Mouse (Mus musculus) 416B (cell line): Measurements from ENCODE around the gene Trim38.
A peak's percentile ranks its signal among the peaks of the same experiment; 100 is the strongest.
"Not testable (repeated sequence)": the region's sequence is repeated elsewhere in the genome, so short reads cannot be mapped to it uniquely, and the experiment has no call there.

Experiments
- DNase-seq: peaks from one replicate; pipeline ENCODE4 v3.0.0; 2011; ENCODE audit warnings: low read depth

The Trim38 gene

DNA sequence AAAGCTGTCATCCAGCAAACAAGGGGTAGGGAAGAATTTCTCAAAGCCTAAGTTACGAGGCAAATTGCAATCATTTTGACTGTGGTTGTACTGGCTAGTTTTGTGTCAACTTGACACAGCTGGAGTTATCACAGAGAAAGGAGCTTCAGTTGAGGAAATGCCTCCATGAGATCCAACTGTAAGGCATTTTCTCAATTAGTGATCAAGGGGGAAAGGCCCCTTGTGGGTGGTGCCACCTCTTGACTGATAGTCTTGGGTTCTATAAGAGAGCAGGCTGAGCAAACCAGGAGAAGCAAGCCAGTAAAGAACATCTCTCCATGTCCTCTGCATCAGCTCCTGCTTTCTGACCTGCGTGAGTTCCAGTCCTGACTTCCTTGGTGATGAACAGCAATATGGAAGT, at the start of gene Trim38:
TSS of gene Trim38 (plus strand) at position 301 of the 400 bp plus-strand sequence.
- DNase-seq, result not testable (repeated sequence)

GRCm38 (mm10) chr13:23724239-23724638, 45.5 kb upstream of the Trim38 start:
- no peak for DNase-seq

- no peak for DNase-seq
These were observed 44.5 kb upstream of the Trim38 start for GRCm38 (mm10) chr13:23725213-23725612.

- DNase-seq, result no peak
These were observed 41.1 kb upstream of the Trim38 start for GRCm38 (mm10) chr13:23728472-23729191.

GRCm38 (mm10) chr13:23729192-23729525, 40.6 kb upstream of the Trim38 start:
- no peak for DNase-seq

DNA sequence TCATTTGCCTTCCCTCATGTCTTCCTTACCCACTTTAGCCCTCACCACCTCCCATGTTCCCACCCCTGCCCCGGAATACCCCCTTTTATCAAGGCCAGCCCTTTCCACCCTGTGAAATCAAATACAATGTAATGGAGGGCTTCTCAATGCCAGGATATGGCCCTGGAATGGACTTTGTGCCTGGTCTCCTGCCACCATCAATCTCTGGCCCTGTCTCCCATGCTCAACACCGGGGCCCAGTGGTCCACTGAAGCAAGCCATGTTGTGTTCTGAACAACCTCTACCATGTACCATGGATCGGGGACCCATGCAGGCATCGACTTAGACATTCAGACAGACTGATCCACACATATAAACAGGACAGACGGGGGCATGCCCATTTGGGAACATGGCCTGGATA, 40.0 kb upstream of the Trim38 start:
- no peak for DNase-seq

- no peak for DNase-seq
These were observed 39.2 kb upstream of the Trim38 start for GRCm38 (mm10) chr13:23730479-23730878.

DNA sequence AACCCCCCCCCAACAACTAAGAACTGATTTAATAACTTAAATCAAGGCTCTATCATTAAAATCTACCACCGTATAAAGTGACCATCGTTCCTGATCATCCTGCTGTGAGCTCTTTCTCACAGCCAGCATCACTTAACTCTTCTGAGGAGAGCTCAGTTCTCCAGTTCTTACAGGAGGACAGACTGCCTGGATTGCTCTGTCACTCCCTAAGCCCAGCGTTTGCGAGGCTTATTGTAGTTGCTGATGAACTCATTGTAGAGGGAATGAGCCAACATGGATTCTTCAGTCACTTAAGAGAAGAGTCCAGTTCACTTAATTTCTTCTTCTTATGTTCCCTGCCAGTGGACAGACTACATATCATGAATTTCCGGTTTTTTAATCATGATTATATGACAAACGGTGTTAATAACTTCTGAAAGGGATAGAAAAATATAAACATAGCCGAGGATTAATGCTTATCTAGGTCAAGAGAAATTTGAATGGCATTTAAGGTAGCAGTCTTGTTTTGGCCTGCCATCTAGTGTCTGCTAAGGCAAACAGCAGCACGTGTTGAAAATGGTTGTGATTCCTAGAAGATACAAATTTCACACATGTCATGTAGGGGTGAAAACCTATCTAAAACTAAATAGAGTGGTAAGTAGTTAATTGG, 37.4 kb upstream of the Trim38 start:
- peak; percentile 81 for DNase-seq

GRCm38 (mm10) chr13:23737091-23737490, 32.6 kb upstream of the Trim38 start:
- DNase-seq, result no peak

DNA sequence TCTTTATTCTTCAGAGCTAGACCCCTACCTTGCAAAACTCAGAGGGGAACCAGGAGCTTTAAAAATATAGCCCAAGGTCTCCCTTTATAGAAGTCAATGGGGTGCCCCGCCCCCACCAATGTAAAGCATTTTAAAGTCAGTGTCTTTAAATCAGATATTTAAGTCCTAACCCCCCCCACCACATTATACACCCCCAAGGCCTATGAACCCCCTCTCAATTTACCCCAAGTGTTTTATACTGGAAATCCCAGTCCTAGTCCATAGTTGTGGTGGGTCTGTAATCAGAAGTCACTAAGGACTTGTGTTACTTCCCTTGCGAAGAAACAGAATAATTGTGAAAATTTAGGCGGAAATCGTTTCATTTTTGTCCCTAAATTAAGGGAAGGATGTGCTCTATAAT, 31.7 kb upstream of the Trim38 start:
- DNase-seq, result peak; percentile 77

DNA sequence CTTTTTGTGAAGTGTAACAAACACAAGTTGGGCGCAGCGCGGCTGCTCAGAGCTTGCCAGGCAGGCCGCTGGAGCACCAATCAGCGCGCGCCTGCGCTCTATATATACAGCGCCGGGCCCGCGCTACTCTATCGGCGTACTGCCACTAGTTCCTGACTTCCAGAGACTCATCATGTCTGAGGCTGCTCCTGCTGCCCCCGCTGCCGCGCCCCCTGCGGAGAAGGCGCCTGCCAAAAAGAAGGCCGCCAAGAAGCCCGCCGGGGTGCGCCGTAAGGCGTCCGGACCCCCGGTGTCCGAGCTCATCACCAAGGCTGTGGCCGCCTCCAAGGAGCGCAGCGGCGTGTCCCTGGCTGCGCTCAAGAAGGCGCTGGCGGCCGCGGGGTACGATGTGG, 31.0 kb upstream of the Trim38 start, which contains the start of gene Hist1h1c:
TSS of gene Hist1h1c (plus strand) at position 132 of the 392 bp plus-strand sequence.
- peak; percentile 98 for DNase-seq

DNA sequence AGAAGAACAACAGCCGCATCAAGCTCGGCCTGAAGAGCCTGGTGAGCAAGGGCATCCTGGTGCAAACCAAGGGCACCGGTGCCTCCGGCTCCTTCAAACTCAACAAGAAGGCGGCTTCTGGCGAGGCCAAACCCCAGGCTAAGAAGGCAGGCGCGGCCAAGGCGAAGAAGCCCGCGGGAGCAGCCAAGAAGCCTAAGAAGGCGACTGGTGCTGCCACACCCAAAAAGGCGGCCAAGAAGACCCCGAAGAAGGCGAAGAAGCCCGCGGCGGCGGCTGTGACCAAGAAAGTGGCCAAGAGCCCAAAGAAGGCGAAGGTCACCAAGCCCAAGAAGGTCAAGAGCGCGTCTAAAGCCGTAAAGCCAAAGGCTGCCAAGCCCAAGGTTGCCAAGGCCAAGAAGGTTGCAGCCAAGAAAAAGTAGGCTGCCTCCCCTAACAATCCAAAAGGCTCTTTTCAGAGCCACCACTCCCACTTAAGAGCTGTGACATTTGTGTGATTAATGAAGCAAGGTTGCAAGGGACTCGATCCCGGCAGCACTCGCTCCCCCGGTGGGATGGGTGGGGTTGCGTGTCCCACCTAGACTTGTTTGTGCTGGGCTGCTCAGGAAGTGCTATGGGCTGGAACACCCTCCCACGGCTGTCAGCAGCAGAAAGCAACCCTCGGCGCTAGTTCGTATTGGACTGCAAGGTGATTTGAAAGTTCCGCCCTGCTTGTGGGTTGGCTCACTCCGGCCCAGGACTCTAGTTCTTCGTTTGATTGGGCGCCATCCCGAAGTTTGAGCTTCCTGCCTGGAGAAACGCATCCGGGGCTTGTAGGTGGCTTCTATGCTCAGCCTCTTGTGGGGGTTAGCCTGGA, 30.4 kb upstream of the Trim38 start:
- peak; percentile 99 for DNase-seq

DNA sequence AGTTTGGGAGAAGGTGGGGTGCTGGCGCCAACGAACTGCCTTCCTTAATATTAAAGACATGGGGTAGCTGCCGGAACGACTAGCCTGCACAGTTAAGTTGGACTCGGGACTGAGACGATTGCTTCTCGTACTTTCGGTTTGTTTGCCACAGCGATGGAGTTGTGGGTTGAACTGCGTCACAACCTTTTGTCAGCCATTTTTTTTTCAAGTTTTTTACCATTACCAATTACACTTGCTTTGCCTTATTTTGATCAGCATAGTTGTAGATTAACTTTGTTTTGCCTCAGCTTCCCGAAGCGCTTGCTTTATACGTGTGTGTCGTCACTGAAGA, 29.8 kb upstream of the Trim38 start:
- no peak for DNase-seq

DNA sequence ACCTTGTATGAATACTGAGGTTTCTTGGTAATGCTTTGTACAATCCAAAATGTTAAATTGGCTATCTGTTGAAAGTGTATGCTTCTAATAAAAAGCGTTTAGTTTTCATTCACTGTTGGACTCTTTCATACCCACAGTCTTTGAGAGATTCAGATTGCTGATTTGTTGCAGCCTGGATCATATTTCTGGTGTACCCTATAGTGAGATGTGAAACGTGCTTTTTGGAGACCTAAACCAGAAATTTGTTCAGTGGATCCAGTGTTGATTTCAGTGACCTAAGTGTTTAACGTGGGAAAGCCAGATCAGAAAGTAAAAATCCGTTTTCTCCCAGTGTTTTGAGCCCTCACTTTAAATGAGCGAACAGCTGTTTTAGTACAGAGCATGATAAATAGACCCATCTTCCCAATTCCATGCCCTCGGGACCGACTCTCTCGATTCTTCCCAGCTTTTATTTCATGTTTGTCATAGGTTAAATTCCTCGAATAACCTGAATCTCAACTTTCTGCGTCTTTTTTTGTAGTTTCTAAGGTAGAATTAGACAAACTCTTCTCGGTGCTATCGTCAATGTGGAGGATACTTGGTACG, 29.4 kb upstream of the Trim38 start:
- DNase-seq, result no peak

DNA sequence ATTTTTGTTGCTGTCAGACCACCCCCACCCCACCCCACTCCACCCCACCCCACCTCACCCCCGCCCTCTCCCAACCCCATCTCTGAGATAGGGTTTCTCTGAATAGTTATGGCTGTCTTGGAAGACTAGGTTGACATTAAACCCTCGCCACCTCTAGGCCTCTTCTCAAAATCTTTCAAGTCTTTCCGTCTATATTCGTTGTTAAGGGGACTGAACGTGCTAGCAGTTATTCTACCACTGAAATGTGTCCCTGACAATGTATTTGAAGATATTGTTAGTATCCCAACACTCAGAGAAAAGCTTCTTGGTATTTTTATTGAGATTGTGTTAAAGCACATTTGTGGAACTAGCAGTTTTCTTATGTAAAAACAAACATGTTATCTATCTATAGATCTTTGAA, 28.8 kb upstream of the Trim38 start:
- DNase-seq, result peak; percentile 71

DNA sequence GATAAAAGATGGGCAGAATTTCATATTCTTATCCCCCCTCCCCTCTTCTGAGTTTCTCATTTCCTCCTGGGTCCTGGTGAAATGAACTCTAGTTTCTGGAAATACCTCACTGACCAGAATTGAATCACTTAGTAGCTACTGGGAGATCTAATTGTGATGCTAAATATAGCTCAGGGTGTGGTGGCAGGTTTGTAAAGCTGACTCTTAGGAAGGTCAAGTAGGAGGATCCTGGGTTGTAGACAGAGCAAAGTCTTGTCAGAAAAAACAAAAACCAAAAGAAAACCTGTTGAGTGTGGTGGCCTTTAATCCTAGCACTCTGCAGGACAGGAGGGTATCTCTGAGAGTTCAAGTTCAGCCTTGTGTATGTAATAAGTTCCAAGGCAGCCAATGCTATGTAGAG, 27.7 kb upstream of the Trim38 start:
- peak; percentile 57 for DNase-seq

- DNase-seq, result peak; percentile 32
These were observed 26.5 kb upstream of the Trim38 start for GRCm38 (mm10) chr13:23743215-23743614.

DNA sequence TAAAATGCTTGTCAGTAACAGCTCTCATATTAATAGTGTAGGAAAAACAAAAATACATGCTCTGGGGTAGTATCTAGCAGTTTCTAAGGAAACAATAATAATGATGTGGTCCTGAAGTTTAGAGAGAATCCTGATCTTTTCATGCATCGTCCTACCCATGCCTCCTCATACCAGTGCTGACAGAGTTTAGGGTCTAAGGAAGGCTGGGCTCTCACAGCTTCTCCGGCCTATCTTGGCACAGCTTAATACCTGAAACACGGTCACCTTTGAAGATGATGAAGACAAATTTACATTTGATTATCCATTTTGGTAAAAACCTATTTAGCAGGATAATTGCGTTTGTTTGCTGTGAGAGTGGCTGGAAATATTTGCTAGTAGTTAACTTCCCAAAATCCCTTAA, 25.8 kb upstream of the Trim38 start:
- DNase-seq, result peak; percentile 69

DNA sequence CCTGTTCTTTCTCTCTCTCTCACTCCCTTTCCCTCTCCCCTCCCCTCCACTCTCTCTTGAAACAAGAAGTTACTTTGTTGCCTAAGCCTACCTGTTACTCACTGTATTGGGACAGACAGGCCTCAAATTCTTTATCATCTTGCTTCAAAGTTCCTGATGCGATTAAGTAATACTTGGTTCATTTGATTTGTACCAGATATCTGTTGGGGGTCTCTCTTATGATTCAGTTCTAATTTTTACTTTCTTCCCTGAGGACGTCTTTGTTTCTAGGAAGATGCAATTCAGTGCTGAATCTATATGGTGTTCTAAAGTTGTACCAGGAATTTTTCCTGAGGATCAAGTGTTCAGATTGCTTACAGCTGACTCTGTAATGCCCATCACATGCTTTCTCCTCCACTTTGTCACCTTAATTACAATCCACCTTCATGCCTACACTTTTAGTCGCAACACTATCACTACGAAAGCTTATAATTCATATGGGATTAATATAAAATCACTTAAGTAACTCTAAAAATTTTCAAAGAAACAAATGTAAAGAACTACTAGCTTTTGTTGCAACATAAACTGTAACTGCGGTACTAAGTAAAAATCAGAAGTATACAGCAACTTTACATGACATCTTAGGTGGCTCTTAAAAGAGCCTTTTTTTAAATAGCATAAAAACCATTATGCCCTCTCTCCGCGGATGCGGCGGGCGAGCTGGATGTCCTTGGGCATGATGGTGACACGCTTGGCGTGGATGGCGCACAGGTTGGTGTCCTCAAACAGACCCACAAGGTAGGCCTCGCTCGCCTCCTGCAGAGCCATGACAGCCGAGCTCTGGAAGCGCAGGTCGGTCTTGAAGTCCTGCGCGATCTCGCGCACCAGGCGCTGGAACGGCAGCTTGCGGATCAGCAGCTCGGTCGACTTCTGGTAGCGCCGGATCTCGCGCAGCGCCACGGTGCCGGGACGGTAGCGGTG, 25.0 kb upstream of the Trim38 start:
- DNase-seq, result peak; percentile 89

GRCm38 (mm10) chr13:23745381-23746161, 24.1 kb upstream of the Trim38 start, which contains the start of gene Hist1h3c:
TSS of gene Hist1h3c (minus strand) at chr13:23745602.
- peak; percentile 99 for DNase-seq
